Mouse (Mus musculus) heart, adult 2 months (tissue): ENCODE results near the gene Atg16l1.

Experiments
- CTCF ChIP-seq: fragments of 200-600 bp; IDR thresholded peaks from 2 replicates; pipeline ENCODE4 v1.8.1; 2022; ENCODE audit warnings: antibody characterized with exemption, mild to moderate bottlenecking, moderate library complexity
- POLR2A ChIP-seq: fragments of 200-500 bp; IDR thresholded peaks from 2 replicates; pipeline ENCODE4 v1.6.1; 2011; ENCODE audit warnings: mild to moderate bottlenecking, low read depth, low read length, control low read depth; ENCODE audit not compliant: insufficient read depth

DNA sequence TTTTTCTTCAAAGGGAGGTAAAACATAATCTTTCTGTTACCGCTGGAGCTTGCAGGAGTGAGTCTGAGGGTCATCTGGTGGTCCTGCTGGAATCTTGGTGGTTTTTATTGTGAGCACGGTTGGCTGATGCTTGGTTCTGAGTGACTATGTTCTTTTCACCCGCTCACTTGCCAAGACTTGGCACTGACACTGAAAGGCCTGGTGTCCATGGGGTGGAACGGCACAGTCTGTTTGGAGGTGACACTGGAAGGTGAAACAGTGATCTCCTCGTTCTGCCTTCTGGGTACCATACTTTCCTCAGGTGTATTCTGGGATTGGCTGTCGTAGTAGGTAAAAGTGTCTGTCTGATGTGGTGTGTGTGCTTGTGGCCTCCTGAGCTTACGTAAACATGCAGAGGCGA, 34.0 kb downstream of the Atg16l1 start:
- TF ChIP-seq POLR2A (no peak), CTCF (no peak)
